Mouse (Mus musculus): Measurements from ENCODE around the gene Tmem184c.

Tmem184c gene

GRCm38 (mm10) chr8:77610374-77610969, at the start of gene Tmem184c:
Gene Tmem184c, minus strand, starts transcription at chr8:77610698.
- peak; percentile 94 for DNase-seq (ENCODE audit: low spot score)

- DNase-seq (ENCODE audit: low spot score) = no peak
Observed at GRCm38 (mm10) chr8:77659534-77660080, 49.1 kb upstream of the Tmem184c start.

GRCm38 (mm10) chr8:77658356-77658755, 47.9 kb upstream of the Tmem184c start:
- DNase-seq (ENCODE audit: low spot score) = no peak

- no peak for DNase-seq (ENCODE audit: low spot score)
Observed at GRCm38 (mm10) chr8:77650646-77651190, 40.2 kb upstream of the Tmem184c start.

- DNase-seq (ENCODE audit: low spot score) = no peak
Observed at GRCm38 (mm10) chr8:77640093-77640839, 29.8 kb upstream of the Tmem184c start.

- no peak for DNase-seq (ENCODE audit: low spot score)
Observed at GRCm38 (mm10) chr8:77637593-77637992, 27.1 kb upstream of the Tmem184c start.

- no peak for DNase-seq (ENCODE audit: low spot score)
Observed at GRCm38 (mm10) chr8:77634035-77634434, 23.5 kb upstream of the Tmem184c start.

- DNase-seq (ENCODE audit: low spot score) = no peak
Observed at GRCm38 (mm10) chr8:77633211-77633610, 22.7 kb upstream of the Tmem184c start.

- no peak for DNase-seq (ENCODE audit: low spot score)
Observed at GRCm38 (mm10) chr8:77630691-77631090, 20.2 kb upstream of the Tmem184c start.

- peak; percentile 35 for DNase-seq (ENCODE audit: low spot score)
Observed at GRCm38 (mm10) chr8:77629858-77630537, 19.5 kb upstream of the Tmem184c start.

GRCm38 (mm10) chr8:77623677-77624209, 13.2 kb upstream of the Tmem184c start:
- DNase-seq (ENCODE audit: low spot score) = no peak

GRCm38 (mm10) chr8:77617916-77618315, 7.4 kb upstream of the Tmem184c start:
- no peak for DNase-seq (ENCODE audit: low spot score)

GRCm38 (mm10) chr8:77609621-77610020, 877 bp downstream of the Tmem184c start:
- no peak for DNase-seq (ENCODE audit: low spot score)

- no peak for DNase-seq (ENCODE audit: low spot score)
Observed at GRCm38 (mm10) chr8:77584174-77584573, 26.3 kb downstream of the Tmem184c start.

GRCm38 (mm10) chr8:77577674-77578073, 32.8 kb downstream of the Tmem184c start:
- DNase-seq (ENCODE audit: low spot score) = no peak

GRCm38 (mm10) chr8:77574229-77574628, 36.3 kb downstream of the Tmem184c start:
- DNase-seq (ENCODE audit: low spot score) = no peak

GRCm38 (mm10) chr8:77561441-77561840, 49.1 kb downstream of the Tmem184c start:
- no peak for DNase-seq (ENCODE audit: low spot score)

GRCm38 (mm10) chr8:77552491-77552890, 58.0 kb downstream of the Tmem184c start:
- DNase-seq (ENCODE audit: low spot score) = no peak

- DNase-seq (ENCODE audit: low spot score) = no peak
Observed at GRCm38 (mm10) chr8:77549881-77550580, 60.5 kb downstream of the Tmem184c start.

- peak; percentile 87 for DNase-seq (ENCODE audit: low spot score)
Observed at GRCm38 (mm10) chr8:77549121-77549706, 61.3 kb downstream of the Tmem184c start, which contains the start of gene Prmt9. Gene Prmt9, plus strand, starts transcription at chr8:77549397.
